Mouse (Mus musculus): ENCODE measurements around the gene Arhgef12. TPM values are rescaled to one million over a fixed set of nuclear protein-coding genes. Genes with fewer than 3 reads are reported as not detected.
"Not testable (repeated sequence)": the region's sequence is repeated elsewhere in the genome, so short reads cannot be mapped to it uniquely, and the experiment has no call there.

The Arhgef12 gene
- total and polyA plus RNA-seq, 2 experiments, result 22.9 to 62.3 TPM

DNA sequence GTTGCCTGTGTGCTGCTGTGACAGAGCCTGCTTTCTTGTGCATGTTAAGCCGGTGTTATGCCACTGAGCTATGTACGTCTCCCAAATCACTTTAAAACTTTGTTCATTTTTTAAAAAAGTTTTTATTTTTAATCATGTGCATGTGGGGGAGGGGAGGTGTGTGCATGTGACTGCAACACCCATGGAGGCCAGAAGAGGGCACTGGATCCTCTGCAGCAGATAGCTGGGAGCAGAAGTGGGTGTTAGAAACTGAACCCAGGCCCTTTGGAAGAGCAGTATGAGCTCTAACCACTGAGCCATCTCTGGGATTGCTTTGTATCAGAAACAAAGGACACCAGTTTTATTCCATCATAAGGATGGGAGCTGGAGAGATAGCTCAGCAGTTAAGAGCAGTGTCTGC lies 23.6 kb upstream of the Arhgef12 start:
- H3K4me1 ChIP-seq (ENCODE audit: control insufficient read depth, insufficient read depth, low read length), result no peaks in the 10 kb centered on the region
- WGBS, result 94% methylated on average over 2 of the region's 2 CpGs
- no peak overlapping the region for H3K9ac ChIP-seq (ENCODE audit: low read depth, low read length)
- DNase-seq (ENCODE audit: extremely low read depth, low read depth, low spot score), result no peak
- H3K27ac ChIP-seq (replicated peaks; ENCODE audit: insufficient read depth, low read depth, low read length), result no peak overlapping the region
- H3K27me3 ChIP-seq (ENCODE audit: control insufficient read depth, insufficient read depth, low read length), result no peaks in the 10 kb centered on the region
- TF ChIP-seq CTCF (IDR thresholded peaks at IDR 0.05; ENCODE audit: low read depth, low read length) (peak; percentile 41), POLR2A (IDR thresholded peaks at IDR 0.05; ENCODE audit: extremely low read depth, insufficient read depth, low read length) (no peak)
- no peaks in the 10 kb centered on the region for H3K36me3 ChIP-seq (ENCODE audit: control insufficient read depth, insufficient read depth, low read length)
- H3K79me2 ChIP-seq (ENCODE audit: control insufficient read depth, insufficient read depth, low read length), result no peaks in the 10 kb centered on the region
- H3K4me3 ChIP-seq (ENCODE audit: insufficient read depth, low read depth, low read length), result no peak overlapping the region

DNA sequence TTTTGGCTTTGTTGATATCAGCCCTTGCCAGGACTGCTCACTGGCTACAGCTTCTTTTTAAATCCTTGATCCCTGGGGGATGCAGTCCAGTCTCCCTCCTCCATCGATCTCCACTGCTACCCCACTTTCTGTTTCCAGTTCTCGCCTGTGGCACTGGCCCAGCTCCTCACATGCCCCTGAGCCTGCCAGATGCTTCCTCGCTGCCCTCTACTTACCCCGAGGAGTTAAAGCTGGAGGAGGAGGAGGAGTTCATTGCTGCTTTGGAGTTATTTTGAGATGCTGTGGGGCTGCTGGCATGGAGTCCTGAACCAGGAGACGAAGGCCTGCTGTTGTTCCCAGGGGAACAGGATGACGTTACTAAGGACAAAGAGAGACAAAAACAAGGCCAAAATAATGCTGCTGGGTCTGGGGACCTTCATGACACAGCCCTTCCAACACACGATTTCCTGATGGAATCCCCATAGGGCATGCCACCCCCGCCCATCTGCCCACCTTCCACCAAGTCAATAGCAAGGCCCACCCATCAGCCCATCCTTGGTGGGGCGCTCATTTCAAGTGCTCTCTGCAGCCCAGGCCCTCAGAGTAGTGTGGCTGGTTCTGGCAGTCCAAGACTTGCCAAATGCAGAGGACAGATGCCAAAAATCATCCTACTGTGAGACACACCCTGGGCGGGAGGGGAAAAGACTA lies 20.2 kb upstream of the Arhgef12 start:
- no peak for DNase-seq (ENCODE audit: extremely low read depth, low read depth, low spot score)
- WGBS, result 84% methylated on average over 10 of the region's 10 CpGs

DNA sequence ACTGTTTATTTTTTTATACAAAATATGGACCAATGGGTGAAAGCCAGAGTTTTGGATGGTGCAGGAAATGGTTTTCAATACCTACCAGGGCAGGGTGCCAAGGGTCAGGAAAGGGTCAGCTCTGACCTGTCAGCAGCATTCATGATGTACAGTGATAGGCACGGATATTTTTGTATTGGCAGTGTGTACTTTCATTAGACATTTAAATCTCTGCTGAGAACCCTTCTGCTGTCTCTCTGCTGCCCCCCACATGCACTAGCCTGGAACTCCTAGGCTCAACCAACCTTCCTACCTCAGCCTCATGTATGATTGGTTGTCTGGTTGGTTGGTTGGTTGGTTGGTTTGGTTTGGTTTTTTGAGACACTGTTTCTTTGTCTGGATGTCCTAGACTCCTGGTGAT lies 15.3 kb upstream of the Arhgef12 start:
- H3K4me1 ChIP-seq (ENCODE audit: control insufficient read depth, insufficient read depth, low read length), result no peaks in the 10 kb centered on the region
- 0% methylated on average over 1 of the region's 1 CpGs for WGBS
- no peak overlapping the region for H3K4me3 ChIP-seq (ENCODE audit: insufficient read depth, low read depth, low read length)
- H3K36me3 ChIP-seq (ENCODE audit: control insufficient read depth, insufficient read depth, low read length), result no peaks in the 10 kb centered on the region
- H3K27me3 ChIP-seq (ENCODE audit: control insufficient read depth, insufficient read depth, low read length), result no peaks in the 10 kb centered on the region
- TF ChIP-seq POLR2A (IDR thresholded peaks at IDR 0.05; ENCODE audit: extremely low read depth, insufficient read depth, low read length) (no peak), CTCF (IDR thresholded peaks at IDR 0.05; ENCODE audit: low read depth, low read length) (peak; percentile 35; the same call in 1 of the 2 replicates)
- H3K79me2 ChIP-seq (ENCODE audit: control insufficient read depth, insufficient read depth, low read length), result no peaks in the 10 kb centered on the region
- H3K27ac ChIP-seq (replicated peaks; ENCODE audit: insufficient read depth, low read depth, low read length), result no peak overlapping the region
- peak; percentile 16 for DNase-seq (ENCODE audit: extremely low read depth, low read depth, low spot score)
- H3K9ac ChIP-seq (ENCODE audit: low read depth, low read length), result no peak overlapping the region

More for the DNA sequence above, 20.2 kb upstream of the Arhgef12 start:
- no peaks in the 10 kb centered on the region for H3K27me3 ChIP-seq (ENCODE audit: control insufficient read depth, insufficient read depth, low read length)
- H3K36me3 ChIP-seq (ENCODE audit: control insufficient read depth, insufficient read depth, low read length), result no peaks in the 10 kb centered on the region
- no peak overlapping the region for H3K27ac ChIP-seq (replicated peaks; ENCODE audit: insufficient read depth, low read depth, low read length)
- no peak for TF ChIP-seq POLR2A (IDR thresholded peaks at IDR 0.05; ENCODE audit: extremely low read depth, insufficient read depth, low read length)
- no peaks in the 10 kb centered on the region for H3K4me1 ChIP-seq (ENCODE audit: control insufficient read depth, insufficient read depth, low read length)
- H3K79me2 ChIP-seq (ENCODE audit: control insufficient read depth, insufficient read depth, low read length), result no peaks in the 10 kb centered on the region
- no peak overlapping the region for H3K9ac ChIP-seq (ENCODE audit: low read depth, low read length)
- no peak overlapping the region for H3K4me3 ChIP-seq (ENCODE audit: insufficient read depth, low read depth, low read length)

- DNase-seq (ENCODE audit: extremely low read depth, low read depth, low spot score); H3K79me2 ChIP-seq (ENCODE audit: control insufficient read depth, insufficient read depth, low read length); H3K9ac ChIP-seq (ENCODE audit: low read depth, low read length); H3K4me1 ChIP-seq (ENCODE audit: control insufficient read depth, insufficient read depth, low read length); H3K4me3 ChIP-seq (ENCODE audit: insufficient read depth, low read depth, low read length); H3K27ac ChIP-seq (replicated peaks; ENCODE audit: insufficient read depth, low read depth, low read length); H3K27me3 ChIP-seq (ENCODE audit: control insufficient read depth, insufficient read depth, low read length); H3K36me3 ChIP-seq (ENCODE audit: control insufficient read depth, insufficient read depth, low read length): not testable (repeated sequence)
- WGBS, result 94% methylated on average over 2 of the region's 2 CpGs
These were observed 14.9 kb upstream of the Arhgef12 start for GRCm38 (mm10) chr9:43121948-43122347.

GRCm38 (mm10) chr9:43116997-43117336 lies 9.9 kb upstream of the Arhgef12 start:
- H3K36me3 ChIP-seq (ENCODE audit: control insufficient read depth, insufficient read depth, low read length), result no peaks in the 10 kb centered on the region
- no peaks in the 10 kb centered on the region for H3K79me2 ChIP-seq (ENCODE audit: control insufficient read depth, insufficient read depth, low read length)
- no peak overlapping the region for H3K27ac ChIP-seq (replicated peaks; ENCODE audit: insufficient read depth, low read depth, low read length)
- no peak overlapping the region for H3K9ac ChIP-seq (ENCODE audit: low read depth, low read length)
- H3K4me1 ChIP-seq (ENCODE audit: control insufficient read depth, insufficient read depth, low read length), result peaks cover 11% of the 10 kb centered on the region
- H3K27me3 ChIP-seq (ENCODE audit: control insufficient read depth, insufficient read depth, low read length), result no peaks in the 10 kb centered on the region
- WGBS, result 95% methylated on average over 6 of the region's 6 CpGs
- no peak for DNase-seq (ENCODE audit: extremely low read depth, low read depth, low spot score)
- H3K4me3 ChIP-seq (ENCODE audit: insufficient read depth, low read depth, low read length), result no peak overlapping the region
- no peak for TF ChIP-seq POLR2A (IDR thresholded peaks at IDR 0.05; ENCODE audit: extremely low read depth, insufficient read depth, low read length)

DNA sequence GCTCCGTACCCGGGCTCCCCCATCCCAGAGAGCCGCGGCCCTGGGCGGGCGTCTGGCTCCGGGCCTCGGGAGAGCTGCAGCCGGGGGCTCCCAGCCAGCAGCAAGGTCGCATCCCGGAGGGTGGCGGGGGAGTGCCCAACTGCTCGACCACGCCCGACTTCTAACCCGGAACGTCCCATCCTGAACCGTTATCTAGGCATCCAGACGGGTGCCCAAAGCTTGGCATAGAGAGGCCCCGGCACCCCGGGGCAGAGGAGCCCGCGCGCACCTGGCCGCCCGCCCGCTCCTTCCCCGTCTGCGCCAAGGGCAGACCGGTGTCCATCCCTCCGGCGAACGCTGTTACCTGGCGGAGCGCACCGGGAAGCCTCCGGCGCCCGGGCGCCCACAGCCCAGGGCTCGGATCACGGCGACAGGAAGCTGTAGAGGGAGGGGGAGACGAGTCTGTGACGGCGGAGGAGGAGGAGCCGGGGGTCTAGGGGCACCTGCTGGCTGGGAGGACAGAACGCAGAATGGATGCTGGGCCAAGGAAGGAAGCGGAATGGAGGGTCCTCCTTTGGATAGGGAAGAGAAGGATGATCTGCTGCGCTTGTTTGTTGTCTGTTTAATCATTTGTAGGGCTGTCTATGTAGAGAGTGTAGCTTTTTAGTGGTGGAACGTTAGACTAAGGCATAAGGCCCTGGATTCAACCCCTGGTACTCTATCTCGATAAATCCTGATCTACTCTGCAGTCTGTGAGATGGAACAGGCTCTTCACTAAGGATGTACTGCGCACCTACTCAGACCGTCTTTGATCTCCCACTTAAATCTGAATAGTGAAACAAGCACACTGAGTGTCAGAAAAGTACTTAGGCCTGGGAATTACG lies 9.3 kb upstream of the Arhgef12 start, which contains the start of gene Tmem136:
Gene Tmem136 (minus strand): TSS at position 437 of the 863 bp plus-strand sequence.
- peak within 1 kb of the TSS; percentile 28; the same call in 1 of the 2 replicates for H3K27ac ChIP-seq (replicated peaks; ENCODE audit: insufficient read depth, low read depth, low read length)
- 7% methylated on average over 55 of the region's 55 CpGs for WGBS

More for the DNA sequence above, 9.3 kb upstream of the Arhgef12 start, which contains the start of gene Tmem136:
- peak; percentile 37 for DNase-seq (ENCODE audit: extremely low read depth, low read depth, low spot score)
- H3K36me3 ChIP-seq (ENCODE audit: control insufficient read depth, insufficient read depth, low read length), result no peaks in the 10 kb centered on the region
- peak within 1 kb of the TSS; percentile 62 for H3K9ac ChIP-seq (ENCODE audit: low read depth, low read length)
- H3K4me1 ChIP-seq (ENCODE audit: control insufficient read depth, insufficient read depth, low read length), result peaks cover 11% of the 10 kb centered on the region
- H3K27me3 ChIP-seq (ENCODE audit: control insufficient read depth, insufficient read depth, low read length), result no peaks in the 10 kb centered on the region
- TF ChIP-seq POLR2A (IDR thresholded peaks at IDR 0.05; ENCODE audit: extremely low read depth, insufficient read depth, low read length) (no peak), CTCF (IDR thresholded peaks at IDR 0.05; ENCODE audit: low read depth, low read length) (no peak)
- no peaks in the 10 kb centered on the region for H3K79me2 ChIP-seq (ENCODE audit: control insufficient read depth, insufficient read depth, low read length)
- H3K4me3 ChIP-seq (ENCODE audit: insufficient read depth, low read depth, low read length), result peak within 1 kb of the TSS; percentile 42
